Mouse (Mus musculus): ENCODE measurements around the gene Zfp366.

GRCm38 (mm10) chr13:99279351-99279750 is 94.7 kb downstream of the Zfp366 start:
- no peak for TF ChIP-seq FLI1 (IDR thresholded peaks at IDR 0.05; ENCODE audit: low read length)
- no peak for TF ChIP-seq GATA1 (IDR thresholded peaks at IDR 0.05; ENCODE audit: borderline replicate concordance, low read length)
